Mouse (Mus musculus) stomach, postnatal 0 days (tissue): ENCODE data around the gene BC107364. TPM values are rescaled to one million over a fixed set of nuclear protein-coding genes. Genes with fewer than 3 reads are reported as not detected.
A peak's percentile ranks its signal among the peaks of the same experiment; 100 is the strongest.
"Not testable (repeated sequence)": the region's sequence is repeated elsewhere in the genome, so short reads cannot be mapped to it uniquely, and the experiment has no call there.

ENCODE experiments used
- ATAC-seq: fragments of 200-750 bp; cut with Nextera tagmentation; 2 replicates; pipeline ENCODE4 v1.8.0; 2017; ENCODE audit not compliant: low FRiP score, low TSS enrichment
- DNase-seq: peaks from one replicate; pipeline ENCODE4 v3.0.0-alpha.2; 2016; ENCODE audit warnings: low spot score
- H3K27ac ChIP-seq: fragments of 300-500 bp; sonication (generic); replicated peaks from 2 replicates; pipeline ENCODE4 v1.5.1; 2014; ENCODE audit warnings: mild to moderate bottlenecking, control low read depth
- H3K27me3 ChIP-seq: fragments of 300-500 bp; sonication (generic); 2 replicates; pipeline ENCODE4 v1.6.1; 2014; ENCODE audit warnings: low read length; ENCODE audit not compliant: control insufficient read depth, insufficient read depth
- H3K36me3 ChIP-seq: fragments of 300-500 bp; sonication (generic); 2 replicates; pipeline ENCODE4 v1.6.1; 2014; ENCODE audit warnings: low read length, mixed read lengths; ENCODE audit not compliant: control insufficient read depth, insufficient read depth
- H3K4me1 ChIP-seq: fragments of 300-500 bp; sonication (generic); replicated peaks from 2 replicates; pipeline ENCODE4 v1.6.1; 2014; ENCODE audit warnings: antibody characterized with exemption; ENCODE audit not compliant: control insufficient read depth, insufficient read depth
- H3K4me2 ChIP-seq: fragments of 300-500 bp; sonication (generic); replicated peaks from 2 replicates; pipeline ENCODE4 v1.6.1; 2014; ENCODE audit warnings: low read depth, mild to moderate bottlenecking, control low read depth, moderate library complexity
- H3K4me3 ChIP-seq: fragments of 300-500 bp; sonication (generic); 2 replicates; pipeline ENCODE4 v1.5.1; 2014; ENCODE audit warnings: low read depth, low read length, control low read depth
- H3K9ac ChIP-seq: fragments of 300-500 bp; sonication (generic); 2 replicates; pipeline ENCODE4 v1.6.1; 2014; ENCODE audit warnings: mild to moderate bottlenecking, low read length, control low read depth, mixed read lengths
- H3K9me3 ChIP-seq: fragments of 300-500 bp; sonication (generic); 2 replicates; pipeline ENCODE4 v1.6.1; 2016; ENCODE audit warnings: low read length; ENCODE audit not compliant: control insufficient read depth
- CTCF ChIP-seq: IDR thresholded peaks from 2 replicates; pipeline ENCODE4 v1.5.1; 2016; ENCODE audit warnings: antibody characterized with exemption, low read depth, mild to moderate bottlenecking, moderate library complexity
- EP300 ChIP-seq: optimal IDR thresholded peaks from 2 replicates; pipeline ENCODE3; 2016; ENCODE audit warnings: antibody characterized with exemption
- WGBS: fragments of 180-500 bp; shearing (Covaris S2); extraction: QIAGEN DNeasy Blood & Tissue Kit; methylation state at CpG from one replicate; pipeline ENCODE4 v1.1.7; 2014; 5-methylcytosine and 5-hydroxymethylcytosine counted together
- polyA plus RNA-seq: library from polyadenylated mRNA; unstranded; fragments of >200 nt; fragmentation: Nextera tagmentation; extraction: Ambion mirVana; gene quantifications from 2 replicates; pipeline ENCODE4 v1.2.1, GENCODE M21; 2015

The BC107364 gene
- polyA plus RNA-seq, 1 experiment from 2014 or later: 0.18 TPM

GRCm38 (mm10) chr3:96414951-96415327, 37.2 kb downstream of the BC107364 start:
- DNase-seq (no peak), ATAC-seq (no peak)
- Histone ChIP-seq H3K9ac (no peak overlapping the region), H3K27ac (no peak overlapping the region), H3K27me3 (no peaks in the 10 kb centered on the region), H3K4me2 (peak overlapping the region; percentile 91), H3K36me3 (no peaks in the 10 kb centered on the region), H3K4me1 (no peaks in the 10 kb centered on the region), H3K4me3 (peak overlapping the region; percentile 62), H3K9me3 (no peaks in the 10 kb centered on the region)
- TF ChIP-seq EP300 (no peak), CTCF (no peak)
- 44% methylated on average over 7 of the region's 7 CpGs for WGBS

GRCm38 (mm10) chr3:96414126-96414950, 37.8 kb downstream of the BC107364 start:
- peak overlapping the region; percentile 90 for H3K27ac ChIP-seq
- peak overlapping the region; percentile 62 for H3K4me3 ChIP-seq
- no peaks in the 10 kb centered on the region for H3K4me1 ChIP-seq
- H3K9ac ChIP-seq: peak overlapping the region; percentile 90
- H3K36me3 ChIP-seq: no peaks in the 10 kb centered on the region
- DNase-seq (peak; percentile 82), ATAC-seq (peak; percentile 86)
- H3K27me3 ChIP-seq: 0 out of 2 replicates have a peak, but pooled peaks cover under 1% of the 10 kb centered on the region
- WGBS: 1% methylated on average over 64 of the region's 64 CpGs
- peak overlapping the region; percentile 91 for H3K4me2 ChIP-seq
- H3K9me3 ChIP-seq: no peaks in the 10 kb centered on the region
- no peak for TF ChIP-seq CTCF

- ATAC-seq (no peak), DNase-seq (no peak)
- no peak for TF ChIP-seq CTCF
- 0 out of 2 replicates have a peak, but pooled peaks cover 4% of the 10 kb centered on the region for H3K27me3 ChIP-seq
- no peaks in the 10 kb centered on the region for H3K4me1 ChIP-seq
- peak overlapping the region; percentile 91 for H3K4me2 ChIP-seq
- no peaks in the 10 kb centered on the region for H3K9me3 ChIP-seq
- WGBS: 76% methylated on average over 9 of the region's 9 CpGs
- no peak overlapping the region for H3K9ac ChIP-seq
- no peaks in the 10 kb centered on the region for H3K36me3 ChIP-seq
- H3K4me3 ChIP-seq: peak overlapping the region; percentile 62
- no peak overlapping the region for H3K27ac ChIP-seq
Measured at GRCm38 (mm10) chr3:96413581-96414125, 38.5 kb downstream of the BC107364 start.

- 0 out of 2 replicates have a peak, but pooled peaks cover 4% of the 10 kb centered on the region for H3K27me3 ChIP-seq
- DNase-seq: no peak
- no peak overlapping the region for H3K27ac ChIP-seq
- no peak overlapping the region for H3K4me2 ChIP-seq
- H3K4me3 ChIP-seq: no peak overlapping the region
- H3K4me1 ChIP-seq: no peaks in the 10 kb centered on the region
- WGBS: 84% methylated on average over 3 of the region's 3 CpGs
- TF ChIP-seq EP300 (no peak), CTCF (peak; percentile 13; the same call in 1 of the 2 replicates)
- no peak for ATAC-seq
- no peak overlapping the region for H3K9ac ChIP-seq
- no peaks in the 10 kb centered on the region for H3K9me3 ChIP-seq
- no peaks in the 10 kb centered on the region for H3K36me3 ChIP-seq
Measured at GRCm38 (mm10) chr3:96411821-96412220, 40.3 kb downstream of the BC107364 start.

GRCm38 (mm10) chr3:96410966-96411365, 41.1 kb downstream of the BC107364 start:
- no peak overlapping the region for H3K4me2 ChIP-seq
- H3K4me3 ChIP-seq: no peak overlapping the region
- 74% methylated on average over 5 of the region's 5 CpGs for WGBS
- no peaks in the 10 kb centered on the region for H3K9me3 ChIP-seq
- no peak for DNase-seq
- peaks cover 7% of the 10 kb centered on the region; the same call in 1 of the 2 replicates for H3K27me3 ChIP-seq
- TF ChIP-seq CTCF: peak; percentile 49
- no peak for TF ChIP-seq EP300
- no peaks in the 10 kb centered on the region for H3K36me3 ChIP-seq
- H3K9ac ChIP-seq: no peak overlapping the region
- no peaks in the 10 kb centered on the region for H3K4me1 ChIP-seq
- no peak for ATAC-seq
- H3K27ac ChIP-seq: no peak overlapping the region

GRCm38 (mm10) chr3:96409701-96410246, 42.3 kb downstream of the BC107364 start:
- TF ChIP-seq EP300 (no peak), CTCF (peak; percentile 6; the same call in 1 of the 2 replicates)
- H3K9ac ChIP-seq: no peak overlapping the region
- H3K27ac ChIP-seq: no peak overlapping the region
- peak overlapping the region; percentile 12; the same call in 1 of the 2 replicates for H3K4me3 ChIP-seq
- peaks cover 9% of the 10 kb centered on the region; the same call in 1 of the 2 replicates for H3K27me3 ChIP-seq
- 6% methylated on average over 31 of the region's 31 CpGs for WGBS
- H3K36me3 ChIP-seq: no peaks in the 10 kb centered on the region
- no peaks in the 10 kb centered on the region for H3K4me1 ChIP-seq
- peak; percentile 22 for DNase-seq
- H3K4me2 ChIP-seq: no peak overlapping the region
- peak; percentile 39; the same call in 1 of the 2 replicates for ATAC-seq
- H3K9me3 ChIP-seq: no peaks in the 10 kb centered on the region

- H3K4me2 ChIP-seq, H3K4me3 ChIP-seq, H3K27ac ChIP-seq, H3K9me3 ChIP-seq, H3K9ac ChIP-seq, H3K36me3 ChIP-seq, DNase-seq, H3K4me1 ChIP-seq, ATAC-seq: not testable (repeated sequence)
- WGBS: 93% methylated on average over 9 of the region's 10 CpGs
- peaks cover 15% of the 10 kb centered on the region; the same call in 1 of the 2 replicates for H3K27me3 ChIP-seq
Measured at GRCm38 (mm10) chr3:96408111-96408510, 44.0 kb downstream of the BC107364 start.
